Mouse (Mus musculus): Measurements from ENCODE around the gene Phlda1. TPM values are rescaled to one million over a fixed set of nuclear protein-coding genes. Genes with fewer than 3 reads are reported as not detected.
A peak's percentile ranks its signal among the peaks of the same experiment; 100 is the strongest.

Gene Phlda1
- polyA plus RNA-seq, 1 experiment from 2014 or later, result 31.9 TPM

DNA sequence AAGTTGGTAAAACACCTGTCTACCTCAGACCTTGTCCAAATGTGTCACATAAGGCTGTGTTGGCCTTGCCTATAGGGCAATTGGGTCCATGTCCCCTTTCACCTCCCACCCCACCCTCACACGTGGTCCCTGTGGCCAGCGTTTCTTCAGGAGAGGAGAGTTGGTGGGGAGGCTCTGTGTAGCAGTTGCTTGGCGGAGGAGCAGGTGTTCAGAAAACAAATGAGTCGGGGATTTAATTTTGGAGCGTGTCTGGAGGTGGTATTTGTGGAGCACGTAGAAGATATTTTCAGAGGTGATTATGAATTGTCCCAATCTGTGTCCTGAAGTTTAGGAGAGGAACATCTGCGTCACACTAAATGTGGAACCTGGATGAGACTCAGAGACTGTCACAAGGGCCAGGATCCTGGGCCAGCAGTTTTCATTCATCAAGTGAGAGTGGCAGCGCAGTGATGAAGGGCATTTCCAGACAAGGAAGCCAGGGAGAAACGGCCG is 41.8 kb downstream of the Phlda1 start:
- WGBS, result 76% methylated on average over 10 of the region's 10 CpGs
- Histone ChIP-seq H3K36me3 (ENCODE audit: control insufficient read depth, insufficient read depth, low read length) (no peaks in the 10 kb centered on the region), H3K4me1 (ENCODE audit: control insufficient read depth, insufficient read depth, low read length) (peaks cover 31% of the 10 kb centered on the region), H3K4me3 (ENCODE audit: low read length) (no peak overlapping the region), H3K4me2 (ENCODE audit: low read depth, low read length) (no peak overlapping the region), H3K9me3 (ENCODE audit: control insufficient read depth, low read length) (no peaks in the 10 kb centered on the region), H3K27me3 (replicated peaks; ENCODE audit: control insufficient read depth, insufficient read depth, low read length) (no peaks in the 10 kb centered on the region), H3K9ac (ENCODE audit: low read depth, low read length) (no peak overlapping the region), H3K27ac (ENCODE audit: low read length) (no peak overlapping the region)
- ATAC-seq, result no peak

DNA sequence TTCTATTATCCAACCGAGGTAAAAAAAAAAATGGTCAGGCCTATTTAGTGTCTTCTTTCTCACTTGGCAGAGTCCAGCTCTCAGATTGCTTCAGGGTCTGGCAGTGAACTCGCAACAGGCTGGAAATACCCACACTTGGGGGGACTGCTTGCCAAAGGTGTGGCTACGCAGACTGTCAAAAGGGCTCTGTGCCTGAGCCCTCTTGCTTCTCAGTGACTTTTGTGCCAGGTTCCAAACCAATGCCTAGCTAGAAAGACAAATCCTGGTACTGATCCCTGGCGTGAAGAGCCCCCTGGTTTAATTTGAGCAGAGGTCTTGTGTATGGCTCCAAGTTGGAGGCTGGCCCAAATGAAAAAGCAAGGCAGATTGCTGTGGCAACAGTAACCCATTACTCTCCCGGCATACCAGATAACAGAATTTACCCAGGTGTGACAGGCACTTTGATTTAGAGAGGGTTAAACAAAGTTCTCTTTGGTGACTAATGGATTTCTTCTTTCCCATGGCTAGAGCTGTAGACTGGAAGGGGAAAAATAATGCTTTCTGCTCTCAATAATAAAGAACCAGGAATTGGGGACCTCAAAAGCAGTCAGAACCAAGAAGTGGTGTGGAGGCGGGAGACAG is 44.1 kb downstream of the Phlda1 start:
- Histone ChIP-seq H3K4me3 (ENCODE audit: low read length) (no peak overlapping the region), H3K4me2 (ENCODE audit: low read depth, low read length) (no peak overlapping the region), H3K36me3 (ENCODE audit: control insufficient read depth, insufficient read depth, low read length) (no peaks in the 10 kb centered on the region), H3K27ac (ENCODE audit: low read length) (no peak overlapping the region), H3K27me3 (replicated peaks; ENCODE audit: control insufficient read depth, insufficient read depth, low read length) (no peaks in the 10 kb centered on the region), H3K9me3 (ENCODE audit: control insufficient read depth, low read length) (no peaks in the 10 kb centered on the region), H3K4me1 (ENCODE audit: control insufficient read depth, insufficient read depth, low read length) (peaks cover 25% of the 10 kb centered on the region), H3K9ac (ENCODE audit: low read depth, low read length) (no peak overlapping the region)
- WGBS, result 45% methylated on average over 6 of the region's 6 CpGs
- peak; percentile 27 for ATAC-seq

DNA sequence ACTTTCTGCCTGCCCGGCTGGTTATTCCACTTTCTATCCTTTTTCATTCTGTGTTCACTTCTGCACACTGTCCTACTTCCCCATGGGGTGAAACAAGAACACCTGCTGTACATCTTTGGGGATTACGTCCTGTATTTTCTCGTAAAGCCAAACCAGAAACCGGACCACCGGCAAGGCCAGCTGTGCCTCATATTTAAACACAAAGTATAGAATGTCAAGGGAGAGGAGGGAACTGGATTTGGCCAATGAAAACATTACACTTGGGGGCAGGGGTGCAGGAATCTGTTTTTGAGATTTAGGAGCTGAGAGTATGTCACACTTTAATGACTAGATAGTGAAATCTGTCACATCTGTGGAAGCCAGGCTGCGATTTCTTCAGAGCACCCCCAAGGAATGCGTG is 47.6 kb downstream of the Phlda1 start:
- Histone ChIP-seq H3K27me3 (replicated peaks; ENCODE audit: control insufficient read depth, insufficient read depth, low read length) (no peaks in the 10 kb centered on the region), H3K9me3 (ENCODE audit: control insufficient read depth, low read length) (no peaks in the 10 kb centered on the region), H3K4me2 (ENCODE audit: low read depth, low read length) (no peak overlapping the region), H3K9ac (ENCODE audit: low read depth, low read length) (no peak overlapping the region), H3K4me1 (ENCODE audit: control insufficient read depth, insufficient read depth, low read length) (peaks cover 23% of the 10 kb centered on the region), H3K4me3 (ENCODE audit: low read length) (no peak overlapping the region), H3K36me3 (ENCODE audit: control insufficient read depth, insufficient read depth, low read length) (no peaks in the 10 kb centered on the region), H3K27ac (ENCODE audit: low read length) (no peak overlapping the region)
- no peak for ATAC-seq
- 50% methylated on average over 7 of the region's 7 CpGs for WGBS

DNA sequence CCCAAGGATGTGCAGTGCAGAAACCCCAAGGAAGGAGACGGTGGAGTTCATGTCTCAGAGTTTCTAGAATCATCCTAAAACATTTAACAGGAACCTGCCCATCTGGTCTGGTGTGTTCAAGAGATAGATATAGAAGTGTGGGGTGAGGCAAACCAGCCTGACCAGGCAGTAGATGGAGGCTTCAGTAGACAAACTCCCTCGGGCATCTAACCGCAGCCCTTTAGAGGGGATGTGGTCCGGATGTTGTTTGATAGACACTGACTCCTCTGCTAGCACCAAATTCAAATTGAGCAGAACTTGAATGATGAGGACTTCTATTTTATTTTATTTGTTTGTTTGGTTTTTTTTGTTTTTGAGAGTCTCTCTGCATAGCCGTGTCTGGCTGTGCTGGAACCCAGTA is 48.6 kb downstream of the Phlda1 start:
- H3K4me2 ChIP-seq (ENCODE audit: low read depth, low read length), result no peak overlapping the region
- H3K4me3 ChIP-seq (ENCODE audit: low read length), result no peak overlapping the region
- H3K4me1 ChIP-seq (ENCODE audit: control insufficient read depth, insufficient read depth, low read length), result peaks cover 30% of the 10 kb centered on the region
- no peak for ATAC-seq
- no peaks in the 10 kb centered on the region for H3K9me3 ChIP-seq (ENCODE audit: control insufficient read depth, low read length)
- no peak overlapping the region for H3K9ac ChIP-seq (ENCODE audit: low read depth, low read length)
- WGBS, result 92% methylated on average over 5 of the region's 5 CpGs
- no peaks in the 10 kb centered on the region for H3K27me3 ChIP-seq (replicated peaks; ENCODE audit: control insufficient read depth, insufficient read depth, low read length)
- no peaks in the 10 kb centered on the region for H3K36me3 ChIP-seq (ENCODE audit: control insufficient read depth, insufficient read depth, low read length)
- no peak overlapping the region for H3K27ac ChIP-seq (ENCODE audit: low read length)

DNA sequence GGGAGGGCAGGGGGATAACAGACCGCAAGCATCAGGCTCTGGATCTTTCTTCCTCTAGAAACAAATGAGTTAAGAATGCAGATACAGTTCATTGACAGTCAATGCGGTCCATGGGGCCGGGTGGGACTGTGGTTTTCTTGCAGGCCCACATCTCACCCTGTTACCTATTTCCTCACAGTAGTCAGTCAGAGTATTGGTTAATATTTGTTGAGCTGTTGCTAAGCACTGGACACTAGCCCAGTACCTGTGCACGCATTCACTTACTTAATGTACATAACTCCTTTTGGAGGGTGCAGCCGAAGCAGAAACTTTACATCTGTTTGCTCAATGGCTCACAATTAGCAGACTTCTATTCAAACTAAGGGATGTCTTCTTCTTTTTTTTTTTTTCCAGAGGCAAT is 52.1 kb downstream of the Phlda1 start:
- H3K27me3 ChIP-seq (replicated peaks; ENCODE audit: control insufficient read depth, insufficient read depth, low read length), result no peaks in the 10 kb centered on the region
- H3K36me3 ChIP-seq (ENCODE audit: control insufficient read depth, insufficient read depth, low read length), result no peaks in the 10 kb centered on the region
- H3K4me3 ChIP-seq (ENCODE audit: low read length), result no peak overlapping the region
- H3K4me1 ChIP-seq (ENCODE audit: control insufficient read depth, insufficient read depth, low read length), result peaks cover 35% of the 10 kb centered on the region
- no peak for ATAC-seq
- no peak overlapping the region for H3K4me2 ChIP-seq (ENCODE audit: low read depth, low read length)
- 54% methylated on average over 5 of the region's 5 CpGs for WGBS
- no peak overlapping the region for H3K27ac ChIP-seq (ENCODE audit: low read length)
- no peaks in the 10 kb centered on the region for H3K9me3 ChIP-seq (ENCODE audit: control insufficient read depth, low read length)
- H3K9ac ChIP-seq (ENCODE audit: low read depth, low read length), result no peak overlapping the region

Other genes with a start within 250 kb of the Phlda1 start
- 3.9 and 4.1 TPM in 2 replicates for gene Bbs10, start 207.6 kb upstream of the Phlda1 start, polyA plus RNA-seq (2015; fragmentation: Nextera tagmentation; extraction: Ambion mirVana)
- gene Nap1l1, start 33.1 kb upstream of the Phlda1 start, polyA plus RNA-seq (2015; fragmentation: Nextera tagmentation; extraction: Ambion mirVana), result 118 and 140 TPM in 2 replicates

All from intestine, embryonic 16.5 days (tissue).